Mouse (Mus musculus) inflammation-experienced regulatory T-cells, adult 6 months (primary cell): ENCODE data around the gene Rbms2. TPM values are rescaled to one million over a fixed set of nuclear protein-coding genes. Genes with fewer than 3 reads are reported as not detected.
"Not testable (repeated sequence)": the region's sequence is repeated elsewhere in the genome, so short reads cannot be mapped to it uniquely, and the experiment has no call there.

Source experiments
- ATAC-seq: one replicate; pipeline ENCODE4 v1.8.0; 2017
- polyA plus RNA-seq, 3 experiments: library from polyadenylated mRNA; unstranded; fragments of 100-300 nt; shearing (Covaris generic); gene quantifications; one replicate each; pipeline ENCODE4 v1.2.1; 2017

Rbms2 gene
- polyA plus RNA-seq, 3 experiments from 2014 or later, result 24.7 to 29.4 (median 27.8) TPM

- ATAC-seq, result not testable (repeated sequence)
Measured at GRCm38 (mm10) chr10:128192030-128192766, 12.1 kb upstream of the Rbms2 start.

DNA sequence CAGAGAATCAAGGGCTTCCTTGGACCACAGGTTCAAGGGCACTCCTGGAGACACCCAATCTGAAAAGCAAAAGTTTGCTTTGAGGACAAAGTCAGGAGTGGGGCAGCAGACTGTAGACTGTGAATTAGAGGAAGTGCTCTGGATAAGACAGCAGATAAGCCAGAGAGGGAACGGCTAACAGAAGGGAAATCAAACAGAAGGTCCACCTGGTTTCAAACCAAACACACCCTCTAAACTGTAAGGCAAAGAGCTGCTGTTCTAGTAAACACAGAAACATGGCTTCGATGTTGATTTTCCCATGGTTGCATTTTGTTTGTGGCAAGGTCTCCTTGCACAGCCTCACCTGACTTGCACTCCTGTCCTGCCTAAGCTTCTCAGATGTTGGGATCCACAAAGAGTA, 11.4 kb upstream of the Rbms2 start:
- no peak for ATAC-seq

DNA sequence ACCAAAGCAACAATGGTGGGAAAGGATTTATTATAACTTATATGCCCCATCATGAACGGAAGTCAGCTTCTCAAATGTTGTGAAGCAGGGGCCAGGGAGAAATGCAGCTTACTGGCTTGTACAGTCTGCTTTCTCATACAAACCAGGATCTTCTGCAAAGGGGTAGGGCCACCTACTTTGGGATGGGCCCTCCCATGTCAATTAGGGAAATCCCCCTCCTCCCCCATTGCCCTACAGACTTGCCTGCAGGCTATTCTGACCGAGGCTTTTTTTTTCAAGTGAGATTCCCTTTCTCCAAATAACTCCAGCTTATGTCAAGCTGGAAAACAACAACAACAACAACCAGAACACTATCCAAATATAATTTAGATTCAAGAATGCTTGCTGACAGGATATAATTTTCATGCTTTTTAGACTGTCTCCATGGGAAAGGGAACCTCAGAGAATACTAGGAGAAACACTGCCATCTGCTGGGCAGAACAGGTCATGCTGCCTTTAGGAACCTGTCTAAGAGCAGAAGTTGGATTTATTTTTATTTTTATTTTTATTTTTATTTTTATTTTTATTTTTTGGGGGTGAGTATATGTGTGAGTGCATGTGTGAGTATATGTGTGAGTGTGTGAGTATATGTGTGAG, 8.3 kb upstream of the Rbms2 start:
- peak; percentile 70 for ATAC-seq

- no peak for ATAC-seq
Measured at GRCm38 (mm10) chr10:128187181-128187605, 7.1 kb upstream of the Rbms2 start.

DNA sequence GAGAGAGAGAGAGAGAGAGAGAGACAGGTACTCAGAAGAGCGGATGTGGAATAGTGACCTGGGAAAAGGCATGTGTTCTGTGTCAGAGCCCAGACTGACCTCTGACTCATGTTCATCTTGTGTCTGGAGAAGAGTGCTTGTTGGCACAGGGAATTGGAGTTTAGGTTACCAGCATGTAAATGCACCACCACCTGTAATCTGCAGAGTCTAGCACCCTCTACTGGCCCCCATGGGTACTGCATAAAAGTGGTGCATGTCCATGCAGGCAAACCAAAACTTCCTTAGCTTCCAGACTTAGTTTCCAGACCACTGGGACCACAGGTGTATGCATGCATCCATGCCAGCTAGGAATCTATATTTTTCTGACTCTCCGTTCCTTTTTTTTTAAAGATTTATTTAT, 5.9 kb upstream of the Rbms2 start:
- peak; percentile 84 for ATAC-seq

- no peak for ATAC-seq
Measured at GRCm38 (mm10) chr10:128185277-128185940, 5.3 kb upstream of the Rbms2 start.

DNA sequence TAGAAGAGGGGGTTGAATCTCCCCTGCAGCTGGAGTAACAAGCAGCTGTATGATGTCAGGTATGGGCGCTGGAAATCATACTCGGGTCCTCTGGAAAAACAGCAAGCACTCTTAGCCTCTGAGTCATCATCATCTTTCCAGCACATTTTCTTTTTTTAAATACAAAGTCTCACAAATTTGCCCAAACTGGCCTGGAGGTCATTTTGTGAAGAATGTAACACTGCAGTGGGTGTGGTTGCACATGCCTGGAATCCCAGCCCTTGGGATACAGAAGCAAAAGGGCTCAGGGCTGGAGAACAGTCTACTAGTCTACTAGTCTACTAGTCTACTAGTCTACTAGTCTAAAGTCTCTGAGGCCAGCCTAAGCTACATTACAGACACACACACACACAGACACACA, 4.2 kb upstream of the Rbms2 start:
- no peak for ATAC-seq

- ATAC-seq, result no peak
Measured at GRCm38 (mm10) chr10:128177316-128177715, 2.8 kb downstream of the Rbms2 start.

GRCm38 (mm10) chr10:128175996-128176755, 3.9 kb downstream of the Rbms2 start:
- ATAC-seq, result peak; percentile 99

- no peak for ATAC-seq
Measured at GRCm38 (mm10) chr10:128175302-128175701, 4.8 kb downstream of the Rbms2 start.

GRCm38 (mm10) chr10:128171348-128171747, 8.7 kb downstream of the Rbms2 start:
- ATAC-seq, result not testable (repeated sequence)

- no peak for ATAC-seq
Measured at GRCm38 (mm10) chr10:128167091-128167490, 13.0 kb downstream of the Rbms2 start.

GRCm38 (mm10) chr10:128165726-128166125, 14.4 kb downstream of the Rbms2 start:
- not testable (repeated sequence) for ATAC-seq

GRCm38 (mm10) chr10:128153978-128154377, 26.1 kb downstream of the Rbms2 start:
- ATAC-seq, result no peak

GRCm38 (mm10) chr10:128150941-128151340, 29.2 kb downstream of the Rbms2 start:
- ATAC-seq, result no peak

DNA sequence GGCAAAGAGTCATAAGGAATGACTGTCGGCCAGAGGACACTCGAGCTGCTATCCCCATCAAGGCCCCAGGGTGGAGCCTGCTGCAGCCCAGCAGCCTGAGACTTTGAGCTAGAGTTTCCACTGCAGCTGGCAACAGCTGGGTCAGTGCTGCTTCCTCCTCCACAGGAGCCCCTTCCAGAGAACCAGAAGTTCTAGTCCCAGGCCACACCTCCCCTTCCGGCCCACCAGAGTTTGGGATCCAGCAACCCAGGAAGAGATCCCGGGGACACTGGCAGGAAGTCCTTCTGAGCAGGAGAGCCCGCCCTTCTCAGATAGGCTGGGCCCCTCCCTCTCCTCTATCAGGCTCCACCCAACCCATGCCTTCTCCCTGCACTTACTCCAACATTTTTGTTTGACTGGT, 30.5 kb downstream of the Rbms2 start:
- no peak for ATAC-seq

DNA sequence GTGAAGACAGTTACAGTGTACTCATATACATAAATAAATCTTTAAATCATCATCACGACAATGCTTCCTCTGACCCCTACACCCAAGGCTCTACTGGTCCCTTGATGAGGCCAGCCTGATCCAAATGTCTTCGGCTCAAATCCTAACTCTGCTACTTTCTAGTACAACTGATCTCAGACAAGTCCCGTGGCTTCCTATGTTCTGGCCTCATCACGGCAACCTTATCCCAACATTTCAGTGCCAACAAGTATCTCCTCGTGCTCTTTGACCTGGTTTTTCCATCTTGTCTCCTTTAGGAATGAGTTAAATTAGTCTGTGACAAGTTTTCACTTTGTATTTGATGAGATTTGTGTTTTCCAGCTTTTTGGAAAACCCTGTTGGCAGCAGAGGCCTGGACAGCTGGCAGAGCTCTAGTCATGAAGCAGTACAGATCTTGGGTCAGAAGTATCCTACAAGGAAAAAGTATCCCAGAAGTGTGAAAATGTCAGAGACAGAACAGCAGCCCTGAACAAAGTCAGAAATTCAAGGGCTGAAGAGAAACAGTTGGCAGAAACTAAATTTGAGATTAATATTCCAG, 31.2 kb downstream of the Rbms2 start:
- ATAC-seq, result no peak

DNA sequence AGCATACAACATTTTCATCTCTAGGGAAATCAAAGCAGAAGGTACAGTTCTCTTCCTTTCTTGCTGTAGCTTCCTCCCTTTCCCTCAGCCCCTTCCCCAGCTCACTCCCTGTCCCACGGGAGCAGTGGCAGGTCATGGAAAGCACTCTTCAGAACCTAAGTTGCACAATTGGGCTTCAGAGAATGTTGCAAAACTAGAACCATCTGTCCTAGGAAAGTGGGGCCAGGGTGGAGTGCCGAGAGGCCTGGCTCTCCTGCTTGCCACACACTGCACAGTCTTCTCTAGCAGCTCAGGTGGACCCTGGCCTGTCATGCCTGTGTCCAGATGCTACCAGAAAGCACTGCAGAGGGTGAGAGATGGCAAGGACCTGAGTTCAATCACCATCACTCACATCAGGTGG, 35.1 kb downstream of the Rbms2 start:
- ATAC-seq, result no peak

GRCm38 (mm10) chr10:128143659-128144058, 36.4 kb downstream of the Rbms2 start:
- ATAC-seq, result no peak

DNA sequence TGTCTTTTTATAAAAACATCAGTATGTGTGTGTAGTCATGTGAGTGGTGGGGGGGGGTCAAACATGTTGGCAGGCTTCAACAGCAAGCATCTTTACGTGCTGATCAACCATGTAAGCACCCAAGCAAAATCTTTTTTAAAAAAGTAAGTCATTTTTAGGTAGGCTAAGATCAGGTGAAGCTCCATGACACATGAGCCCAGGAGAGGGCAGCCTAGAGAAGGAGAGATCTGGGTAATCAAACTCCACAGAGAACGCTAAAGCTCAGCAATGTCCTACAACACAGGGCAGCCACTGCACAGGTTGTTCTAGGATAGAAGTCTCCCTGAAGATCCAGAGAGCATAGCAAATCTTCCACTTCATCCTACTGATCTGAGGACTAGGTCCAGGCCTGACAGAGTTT, 37.9 kb downstream of the Rbms2 start:
- no peak for ATAC-seq

DNA sequence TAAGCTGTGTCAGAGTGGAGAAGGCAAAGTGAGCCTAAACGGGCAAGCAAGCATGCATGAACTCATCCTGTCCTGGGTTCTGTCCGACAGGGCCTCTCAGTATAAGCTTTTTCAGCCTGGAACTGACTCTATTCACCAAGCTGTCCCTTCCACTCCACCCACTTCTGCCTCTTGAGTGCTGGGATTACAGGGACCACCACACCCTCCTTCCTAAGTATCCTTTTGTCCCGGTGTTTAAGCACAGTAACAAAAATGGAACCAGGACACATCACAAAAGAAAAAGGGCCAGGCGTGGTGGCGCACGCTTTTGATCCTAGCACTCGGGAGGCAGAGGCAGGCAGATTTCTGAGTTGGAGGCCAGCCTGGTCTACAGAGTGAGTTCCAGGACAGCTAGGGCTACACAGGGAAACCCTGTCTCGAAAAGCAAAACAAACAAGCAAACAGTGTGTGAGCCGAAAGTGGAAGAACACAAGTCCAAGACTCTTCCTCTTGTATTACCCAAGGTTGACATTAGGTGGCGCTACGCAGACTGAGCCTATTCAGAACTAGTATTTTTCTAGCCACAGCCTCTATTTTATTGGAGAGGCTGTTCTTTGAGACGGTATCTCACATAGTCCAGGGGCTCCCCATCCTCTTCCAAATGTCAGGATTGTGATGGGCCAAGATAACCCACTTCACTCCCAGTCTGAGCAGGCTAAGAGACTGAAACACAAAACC, 39.7 kb downstream of the Rbms2 start:
- ATAC-seq, result peak; percentile 38

GRCm38 (mm10) chr10:128135374-128135773, 44.7 kb downstream of the Rbms2 start:
- ATAC-seq, result peak; percentile 74
